Mouse (Mus musculus): Measurements from ENCODE around the gene Ptger1. TPM values are rescaled to one million over a fixed set of nuclear protein-coding genes. Genes with fewer than 3 reads are reported as not detected.

Ptger1 gene
- polyA plus RNA-seq (2016; fragmentation: Nextera tagmentation; extraction: Ambion mirVana): 0.36 and 0.41 TPM in 2 replicates

DNA sequence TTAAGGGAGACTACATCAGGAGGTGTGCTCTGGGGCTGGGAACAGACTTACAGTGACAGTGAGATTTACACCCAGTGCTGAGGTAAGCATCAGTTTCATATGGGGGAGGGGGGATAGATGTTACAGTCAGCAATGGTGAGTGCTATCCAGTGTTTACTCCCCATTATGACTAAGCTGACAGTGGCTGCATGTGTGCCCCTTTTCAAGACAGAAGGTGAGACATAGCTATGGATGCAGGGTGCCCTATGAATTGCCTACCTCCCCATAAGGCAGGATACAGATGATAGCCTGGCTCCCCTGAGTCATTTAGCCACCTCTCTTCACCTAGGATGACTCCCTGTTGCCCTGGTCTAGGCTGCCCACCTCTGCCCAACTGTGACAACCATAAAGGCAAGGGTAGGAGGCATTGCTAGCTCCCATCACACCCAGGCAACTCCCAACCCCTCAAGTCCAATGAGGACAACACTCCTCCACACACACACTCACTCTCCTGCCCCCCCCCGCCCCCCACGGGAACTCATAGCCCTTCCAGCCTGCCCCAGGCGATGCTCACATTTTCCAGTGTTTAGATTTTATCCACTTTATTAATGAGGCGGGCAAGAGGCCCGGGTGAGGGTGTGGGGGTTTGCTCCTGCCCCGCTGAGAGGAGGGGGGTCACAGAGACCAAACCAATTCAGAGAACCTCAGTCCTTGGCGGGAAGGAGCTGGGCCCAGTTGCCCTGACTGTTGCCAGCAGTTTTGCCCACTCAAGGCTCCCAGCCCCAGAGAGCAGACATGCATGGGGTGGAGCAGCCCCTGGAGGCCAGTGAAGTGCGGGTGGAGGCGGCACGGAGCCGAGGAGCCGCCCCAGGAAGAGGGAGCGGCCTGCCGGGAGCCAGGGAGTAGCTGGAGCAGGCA is at the start of gene Ptger1:
Gene Ptger1 (plus strand): TSS at position 710 of the 897 bp plus-strand sequence.
- Histone ChIP-seq H3K4me3 (no peak within 1 kb of the TSS), H3K27me3 (replicated peaks; ENCODE audit: low read depth, poor library complexity, severe bottlenecking) (peaks cover 30% of the 10 kb centered on the region), H3K27ac (replicated peaks) (peak within 1 kb of the TSS; percentile 45; the same call in 1 of the 2 replicates), H3K9me3 (no peaks in the 10 kb centered on the region), H3K36me3 (replicated peaks) (peaks cover 43% of the 10 kb centered on the region), H3K4me1 (peaks cover 71% of the 10 kb centered on the region)
- 47% methylated on average over 14 of the region's 14 CpGs for WGBS
- DNase-seq (ENCODE audit: low spot score): no peak

DNA sequence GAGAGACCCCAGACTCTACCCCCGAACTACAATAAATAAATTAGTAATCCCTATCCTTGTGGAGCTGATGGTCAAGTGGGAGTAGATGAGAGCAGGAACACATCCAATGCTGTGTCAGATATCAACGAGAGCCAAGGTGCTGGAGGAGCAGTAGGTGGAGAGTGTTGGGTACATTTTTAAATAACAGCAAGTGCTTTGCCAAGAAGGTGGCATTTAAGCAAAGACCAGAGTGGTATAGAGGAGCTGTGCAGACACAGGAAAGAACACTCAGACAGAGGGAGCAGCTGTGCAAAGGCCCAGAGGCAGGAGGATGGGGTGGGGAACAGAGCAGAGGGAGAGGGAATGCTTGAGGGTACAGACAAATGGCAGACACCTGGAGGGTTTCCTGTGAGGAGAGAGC is 49.4 kb upstream of the Ptger1 start:
- H3K27ac ChIP-seq (replicated peaks): no peak overlapping the region
- peaks cover 25% of the 10 kb centered on the region for H3K36me3 ChIP-seq (replicated peaks)
- H3K27me3 ChIP-seq (replicated peaks; ENCODE audit: low read depth, poor library complexity, severe bottlenecking): peaks cover 9% of the 10 kb centered on the region; the same call in 1 of the 2 replicates
- H3K9me3 ChIP-seq: no peaks in the 10 kb centered on the region
- 86% methylated on average over 2 of the region's 2 CpGs for WGBS
- H3K4me3 ChIP-seq: no peak overlapping the region
- H3K4me1 ChIP-seq: peaks cover 3% of the 10 kb centered on the region
- no peak for DNase-seq (ENCODE audit: low spot score)

- Histone ChIP-seq H3K4me1 (peaks cover 8% of the 10 kb centered on the region), H3K9me3 (no peaks in the 10 kb centered on the region), H3K36me3 (replicated peaks) (peaks cover 10% of the 10 kb centered on the region), H3K27ac (replicated peaks) (no peak overlapping the region), H3K4me3 (no peak overlapping the region), H3K27me3 (replicated peaks; ENCODE audit: low read depth, poor library complexity, severe bottlenecking) (peaks cover 9% of the 10 kb centered on the region; the same call in 1 of the 2 replicates)
- no peak for DNase-seq (ENCODE audit: low spot score)
- WGBS: 94% methylated on average over 2 of the region's 2 CpGs
These were observed 47.9 kb upstream of the Ptger1 start for GRCm38 (mm10) chr8:83618566-83618965.

DNA sequence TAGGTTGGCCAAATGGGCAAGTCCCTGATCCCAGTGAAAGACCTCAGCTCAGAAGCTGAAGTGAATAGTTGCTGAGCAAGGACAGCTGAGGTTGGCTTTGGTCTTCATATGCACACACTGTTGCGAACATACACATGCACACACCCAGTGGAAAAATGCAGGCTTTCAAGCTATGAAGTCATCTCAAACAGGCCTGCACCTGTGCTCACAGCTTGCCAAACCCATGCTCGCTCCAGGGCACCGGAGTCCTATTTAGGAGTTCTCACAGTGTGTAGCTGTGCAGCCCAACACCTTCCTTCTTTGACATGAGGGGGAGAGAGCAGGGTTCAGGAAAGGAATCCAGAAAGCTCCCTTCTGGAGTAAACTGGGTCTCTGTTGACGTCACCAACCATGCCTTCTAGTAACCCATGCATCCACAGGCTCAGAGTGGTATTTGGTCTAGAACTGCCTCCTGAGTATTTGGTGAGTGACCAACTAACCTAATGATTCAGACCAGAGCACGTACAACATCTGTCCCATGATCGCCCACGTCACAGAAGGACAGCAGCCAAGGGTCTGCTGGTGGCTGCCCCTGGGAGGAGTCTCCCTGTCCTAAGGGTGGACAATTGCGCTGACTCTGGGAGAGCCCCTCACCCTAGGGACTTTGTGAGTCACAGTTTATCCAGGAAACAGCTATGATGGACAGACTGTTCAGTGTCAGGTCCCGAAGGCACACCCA is 46.8 kb upstream of the Ptger1 start:
- DNase-seq (ENCODE audit: low spot score): no peak
- 90% methylated on average over 9 of the region's 9 CpGs for WGBS
- Histone ChIP-seq H3K9me3 (no peaks in the 10 kb centered on the region), H3K4me3 (no peak overlapping the region), H3K27me3 (replicated peaks; ENCODE audit: low read depth, poor library complexity, severe bottlenecking) (peaks cover 9% of the 10 kb centered on the region; the same call in 1 of the 2 replicates), H3K27ac (replicated peaks) (no peak overlapping the region), H3K36me3 (replicated peaks) (no peaks in the 10 kb centered on the region; the same call in 1 of the 2 replicates), H3K4me1 (peaks cover 8% of the 10 kb centered on the region)

DNA sequence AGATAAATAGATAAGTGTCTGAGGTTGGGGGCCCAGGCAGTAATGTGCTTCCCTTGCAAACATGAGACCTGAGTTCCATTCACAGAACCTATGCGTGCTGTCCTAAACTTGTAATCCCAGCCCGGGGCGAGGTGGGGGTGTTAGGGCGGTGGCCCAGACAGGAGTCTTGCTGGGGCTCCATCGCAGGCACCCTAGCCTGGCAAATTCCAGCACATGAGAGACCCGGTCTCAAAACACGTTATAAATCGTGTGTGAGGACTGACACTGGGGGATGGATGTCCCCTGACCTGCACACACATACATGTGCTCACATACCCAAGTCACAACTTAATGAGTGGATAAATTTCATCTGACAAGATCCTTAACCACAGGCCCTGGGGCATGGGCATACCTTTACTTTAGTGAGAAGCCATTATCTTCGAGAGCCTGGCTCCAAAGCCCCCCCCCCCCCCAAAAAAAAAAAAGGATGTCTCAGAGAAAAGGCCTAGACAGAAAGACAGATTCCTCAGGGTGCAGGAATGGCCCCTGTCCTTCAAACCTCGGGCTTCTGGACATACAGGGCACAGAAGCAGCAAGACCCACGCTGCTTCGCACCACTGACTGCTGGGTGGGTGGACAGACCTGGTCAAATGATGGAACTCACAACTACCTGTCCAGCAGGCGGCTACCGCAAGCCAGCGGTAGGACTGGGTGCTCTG is 44.6 kb upstream of the Ptger1 start:
- H3K27ac ChIP-seq (replicated peaks): peak overlapping the region; percentile 74; the same call in 1 of the 2 replicates

GRCm38 (mm10) chr8:83622389-83622989 is 44.0 kb upstream of the Ptger1 start:
- WGBS: 11% methylated on average over 23 of the region's 23 CpGs
- H3K9me3 ChIP-seq: no peaks in the 10 kb centered on the region
- H3K4me3 ChIP-seq: peak overlapping the region; percentile 60
- H3K27ac ChIP-seq (replicated peaks): peak overlapping the region; percentile 74; the same call in 1 of the 2 replicates
- no peaks in the 10 kb centered on the region for H3K36me3 ChIP-seq (replicated peaks)
- H3K27me3 ChIP-seq (replicated peaks; ENCODE audit: low read depth, poor library complexity, severe bottlenecking): peaks cover 9% of the 10 kb centered on the region; the same call in 1 of the 2 replicates
- H3K4me1 ChIP-seq: peaks cover 8% of the 10 kb centered on the region
- DNase-seq (ENCODE audit: low spot score): peak; percentile 90

More for the DNA sequence above, 44.6 kb upstream of the Ptger1 start:
- Histone ChIP-seq H3K9me3 (no peaks in the 10 kb centered on the region), H3K4me3 (peak overlapping the region; percentile 60), H3K4me1 (peaks cover 8% of the 10 kb centered on the region), H3K36me3 (replicated peaks) (no peaks in the 10 kb centered on the region), H3K27me3 (replicated peaks; ENCODE audit: low read depth, poor library complexity, severe bottlenecking) (peaks cover 9% of the 10 kb centered on the region; the same call in 1 of the 2 replicates)
- 57% methylated on average over 15 of the region's 15 CpGs for WGBS
- no peak for DNase-seq (ENCODE audit: low spot score)

- Histone ChIP-seq H3K9me3 (no peaks in the 10 kb centered on the region), H3K4me1 (peaks cover 8% of the 10 kb centered on the region), H3K27me3 (replicated peaks; ENCODE audit: low read depth, poor library complexity, severe bottlenecking) (peaks cover 9% of the 10 kb centered on the region; the same call in 1 of the 2 replicates), H3K4me3 (no peak overlapping the region), H3K27ac (replicated peaks) (no peak overlapping the region), H3K36me3 (replicated peaks) (no peaks in the 10 kb centered on the region)
- WGBS: 95% methylated on average over 7 of the region's 7 CpGs
- no peak for DNase-seq (ENCODE audit: low spot score)
These were observed 42.9 kb upstream of the Ptger1 start for GRCm38 (mm10) chr8:83623549-83623948.

- H3K27me3 ChIP-seq (replicated peaks; ENCODE audit: low read depth, poor library complexity, severe bottlenecking): peaks cover 9% of the 10 kb centered on the region; the same call in 1 of the 2 replicates
- H3K4me3 ChIP-seq: no peak overlapping the region
- H3K27ac ChIP-seq (replicated peaks): no peak overlapping the region
- H3K4me1 ChIP-seq: peaks cover 8% of the 10 kb centered on the region
- 36% methylated on average over 3 of the region's 3 CpGs for WGBS
- no peaks in the 10 kb centered on the region for H3K9me3 ChIP-seq
- peak; percentile 43 for DNase-seq (ENCODE audit: low spot score)
- no peaks in the 10 kb centered on the region for H3K36me3 ChIP-seq (replicated peaks)
These were observed 41.7 kb upstream of the Ptger1 start for GRCm38 (mm10) chr8:83624739-83625138.

DNA sequence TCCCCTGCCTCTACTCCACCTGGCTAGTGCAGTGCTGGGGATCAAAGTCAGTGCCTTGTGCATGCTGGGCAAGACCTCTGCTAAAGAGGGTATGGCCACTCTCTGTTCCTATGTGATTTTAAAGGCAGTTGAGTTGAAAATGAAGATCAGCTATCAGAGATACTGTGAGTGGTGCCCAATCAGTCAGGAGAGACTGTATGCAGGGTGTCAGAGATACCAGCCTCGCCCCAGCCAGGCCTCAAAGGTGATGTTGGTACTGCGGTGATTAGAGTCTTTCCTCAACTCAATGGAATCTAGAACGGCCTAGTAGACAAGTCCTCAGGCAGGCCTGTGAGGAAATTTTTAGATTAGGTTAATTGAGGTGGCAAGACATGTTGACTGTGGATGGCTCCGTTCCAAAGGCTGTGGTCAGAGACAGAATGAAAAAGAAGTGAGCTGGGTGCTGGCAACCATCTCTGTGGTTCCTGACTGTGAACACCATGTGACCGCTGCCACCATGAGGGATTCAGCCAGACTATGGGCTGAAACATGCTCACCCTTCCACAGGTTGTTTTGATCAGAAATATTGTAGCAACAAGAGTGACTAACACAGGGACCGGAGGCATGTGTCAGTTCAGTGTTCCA is 40.7 kb upstream of the Ptger1 start:
- Histone ChIP-seq H3K4me1 (peaks cover 8% of the 10 kb centered on the region), H3K27ac (replicated peaks) (no peak overlapping the region), H3K36me3 (replicated peaks) (no peaks in the 10 kb centered on the region), H3K4me3 (no peak overlapping the region), H3K27me3 (replicated peaks; ENCODE audit: low read depth, poor library complexity, severe bottlenecking) (peaks cover 9% of the 10 kb centered on the region; the same call in 1 of the 2 replicates), H3K9me3 (no peaks in the 10 kb centered on the region)
- 90% methylated on average over 6 of the region's 6 CpGs for WGBS
- no peak for DNase-seq (ENCODE audit: low spot score)

DNA sequence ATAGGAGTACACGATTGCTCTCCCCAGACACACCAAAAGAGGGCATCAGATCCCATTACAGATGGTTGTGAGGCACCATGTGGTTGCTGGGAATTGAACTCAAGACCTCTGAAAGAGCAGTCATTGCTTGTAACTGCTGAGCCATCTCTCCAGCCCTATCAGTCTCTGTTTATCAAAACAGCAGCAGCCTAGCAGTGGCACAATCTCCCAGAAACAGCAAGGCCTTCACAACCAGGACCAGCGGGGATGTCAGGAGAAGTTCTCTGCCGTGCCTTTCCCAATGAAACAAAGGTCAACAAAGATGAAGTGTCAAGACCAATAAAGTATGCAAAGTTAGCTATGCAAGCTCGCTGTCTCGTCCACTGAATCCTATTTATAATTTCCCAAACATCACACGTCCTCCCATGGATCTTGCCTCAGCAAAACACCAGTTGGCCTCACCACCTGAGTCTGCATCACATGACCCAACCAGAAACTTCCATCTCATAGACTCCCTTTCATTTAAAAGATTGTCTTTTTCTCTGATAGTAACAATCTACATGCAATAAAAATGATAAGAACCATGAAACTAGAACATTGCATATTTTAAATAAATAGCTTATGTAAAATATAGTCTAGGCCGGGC is 34.3 kb upstream of the Ptger1 start:
- no peak overlapping the region for H3K27ac ChIP-seq (replicated peaks)
- no peak for DNase-seq (ENCODE audit: low spot score)
- WGBS: 90% methylated on average over 7 of the region's 7 CpGs
- no peaks in the 10 kb centered on the region for H3K27me3 ChIP-seq (replicated peaks; ENCODE audit: low read depth, poor library complexity, severe bottlenecking)
- no peaks in the 10 kb centered on the region for H3K36me3 ChIP-seq (replicated peaks)
- H3K4me1 ChIP-seq: no peaks in the 10 kb centered on the region
- H3K4me3 ChIP-seq: no peak overlapping the region
- no peaks in the 10 kb centered on the region for H3K9me3 ChIP-seq

DNA sequence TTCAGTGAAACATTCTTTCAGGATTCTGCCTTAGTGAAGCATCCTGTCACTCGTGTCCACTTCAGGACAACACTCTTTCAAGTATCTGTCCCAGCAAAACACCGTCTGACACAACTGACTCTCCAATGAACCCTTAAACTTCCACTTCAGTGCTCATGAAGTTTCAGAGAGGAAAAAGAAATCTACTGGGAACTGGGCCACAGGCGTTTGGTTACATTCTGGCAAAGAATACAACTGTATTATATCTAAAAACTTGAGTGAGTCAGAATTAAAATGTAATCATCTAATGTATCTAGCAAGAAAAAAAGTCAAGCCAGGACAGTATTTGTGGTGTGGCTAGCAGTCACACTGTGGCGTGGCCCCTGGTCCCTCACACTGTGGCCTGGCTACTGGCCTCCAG is 27.6 kb upstream of the Ptger1 start:
- Histone ChIP-seq H3K27me3 (replicated peaks; ENCODE audit: low read depth, poor library complexity, severe bottlenecking) (0 out of 2 replicates have a peak, but pooled peaks cover 4% of the 10 kb centered on the region), H3K4me1 (no peaks in the 10 kb centered on the region), H3K27ac (replicated peaks) (no peak overlapping the region), H3K9me3 (no peaks in the 10 kb centered on the region), H3K36me3 (replicated peaks) (no peaks in the 10 kb centered on the region), H3K4me3 (no peak overlapping the region)
- DNase-seq (ENCODE audit: low spot score): no peak
- 75% methylated on average over 4 of the region's 4 CpGs for WGBS

All from embryonic facial prominence, embryonic 10.5 days (tissue).